Mouse (Mus musculus) CH12.LX (cell line): ENCODE data around the gene Fxr2. TPM values are rescaled to one million over a fixed set of nuclear protein-coding genes. Genes with fewer than 3 reads are reported as not detected.
A peak's percentile ranks its signal among the peaks of the same experiment; 100 is the strongest.

ENCODE experiments used
- DNase-seq: peaks from one replicate; pipeline ENCODE4 v3.0.0-alpha.2; 2013; ENCODE audit errors: extremely low read depth
- H3K27ac ChIP-seq: 2 replicates; pipeline ENCODE4 v1.5.1; 2012; ENCODE audit warnings: low read depth, mild to moderate bottlenecking, control low read depth, moderate library complexity; ENCODE audit not compliant: insufficient read depth
- H3K27me3 ChIP-seq: replicated peaks from 2 replicates; pipeline ENCODE3; 2012; ENCODE audit warnings: inconsistent platforms
- H3K36me3 ChIP-seq, 2 experiments: replicated peaks in 1 of 2; 2 replicates each; pipeline versions ENCODE3 to v1.6.1; 2012; ENCODE audit warnings: inconsistent platforms in 1 of 2, low read length in 1 of 2, mild to moderate bottlenecking in 1 of 2, mixed read lengths in 1 of 2, moderate library complexity in 1 of 2; ENCODE audit not compliant: control insufficient read depth in 1 of 2, insufficient read depth in 1 of 2
- H3K4me1 ChIP-seq, 2 experiments: 2 replicates each; pipeline ENCODE4 v1.6.1; 2012; ENCODE audit warnings: inconsistent platforms in 1 of 2, moderate library complexity in 1 of 2; ENCODE audit not compliant: insufficient read depth in 2 of 2, control insufficient read depth in 1 of 2
- H3K4me2 ChIP-seq: 2 replicates; pipeline ENCODE4 v1.6.1; 2012; ENCODE audit warnings: low read depth, mild to moderate bottlenecking, control low read depth; ENCODE audit not compliant: poor library complexity, insufficient read depth, severe bottlenecking
- H3K4me3 ChIP-seq, 3 experiments: fragments of 150-350 bp in 1 of 3; sonication (generic) in 1 of 3; replicated peaks in 1 of 3; 2 replicates each; pipeline versions ENCODE3 to v1.5.1; 2011 to 2012; ENCODE audit warnings: low read depth in 2 of 3, low read length in 2 of 3, mild to moderate bottlenecking in 2 of 3, moderate library complexity in 2 of 3, control low read depth in 1 of 3, improper control_type of control experiment in 1 of 3, inconsistent platforms in 1 of 3, mixed read lengths in 1 of 3; ENCODE audit not compliant: poor library complexity in 1 of 3
- H3K79me2 ChIP-seq: replicated peaks from 2 replicates; pipeline ENCODE4 v1.6.1; 2012; ENCODE audit warnings: mild to moderate bottlenecking, moderate library complexity; ENCODE audit not compliant: control insufficient read depth, poor library complexity, insufficient read depth, severe bottlenecking; ENCODE audit errors: extremely low read depth
- H3K9ac ChIP-seq: 2 replicates; pipeline ENCODE4 v1.6.1; 2012; ENCODE audit warnings: low read depth, mild to moderate bottlenecking, control low read depth, moderate library complexity; ENCODE audit not compliant: insufficient read depth
- H3K9me3 ChIP-seq: replicated peaks from 2 replicates; pipeline ENCODE3; 2012; ENCODE audit warnings: low read length, inconsistent platforms, mixed read lengths
- CHD2 ChIP-seq: IDR thresholded peaks from 2 replicates; pipeline ENCODE4 v1.6.1; 2011; ENCODE audit warnings: low read length, improper control_type of control experiment
- CTCF ChIP-seq, 2 experiments: IDR thresholded peaks in 1 of 2; conservative IDR thresholded peaks in 1 of 2; 2 replicates each; pipeline ENCODE4 v1.5.1; 2011 to 2012; ENCODE audit warnings: low read depth in 2 of 2, low read length in 2 of 2, improper control_type of control experiment in 1 of 2, inconsistent platforms in 1 of 2, mild to moderate bottlenecking in 1 of 2, moderate library complexity in 1 of 2
- EP300 ChIP-seq: IDR thresholded peaks from 2 replicates; pipeline ENCODE4 v1.6.1; 2011; ENCODE audit warnings: low read length, improper control_type of control experiment
- GABPA ChIP-seq: IDR thresholded peaks from 2 replicates; pipeline ENCODE4 v1.6.1; 2012; ENCODE audit warnings: low read depth, low read length, improper control_type of control experiment, inconsistent platforms; ENCODE audit not compliant: insufficient replicate concordance
- IRF4 ChIP-seq: IDR thresholded peaks from 2 replicates; pipeline ENCODE4 v1.6.1; 2014; ENCODE audit warnings: low read depth, mild to moderate bottlenecking, inconsistent platforms, low read length, improper control_type of control experiment
- JUN ChIP-seq: IDR thresholded peaks from 2 replicates; pipeline ENCODE4 v1.6.1; 2011; ENCODE audit warnings: low read depth, mild to moderate bottlenecking, low read length, improper control_type of control experiment, moderate library complexity; ENCODE audit not compliant: insufficient read depth
- JUND ChIP-seq: conservative IDR thresholded peaks from 2 replicates; pipeline ENCODE4 v1.6.1; 2011; ENCODE audit warnings: low read depth, low read length, improper control_type of control experiment
- MAFK ChIP-seq: IDR thresholded peaks from 2 replicates; pipeline ENCODE4 v1.6.1; 2011; ENCODE audit warnings: low read length, improper control_type of control experiment; ENCODE audit not compliant: insufficient replicate concordance
- MAX ChIP-seq: IDR thresholded peaks from 2 replicates; pipeline ENCODE4 v1.6.1; 2011; ENCODE audit warnings: low read length, improper control_type of control experiment
- MAZ ChIP-seq: IDR thresholded peaks from 2 replicates; pipeline ENCODE4 v1.6.1; 2012; ENCODE audit warnings: low read depth, mild to moderate bottlenecking, inconsistent platforms, low read length, improper control_type of control experiment, moderate library complexity
- MEF2A ChIP-seq: IDR thresholded peaks from 2 replicates; pipeline ENCODE4 v1.6.1; 2014; ENCODE audit warnings: low read depth, mild to moderate bottlenecking, inconsistent platforms, low read length, improper control_type of control experiment, borderline replicate concordance
- MYC ChIP-seq: IDR thresholded peaks from 2 replicates; pipeline ENCODE4 v1.6.1; 2011; ENCODE audit warnings: low read depth, mild to moderate bottlenecking, improper control_type of control experiment, low read length
- NRF1 ChIP-seq: IDR thresholded peaks from 2 replicates; pipeline ENCODE4 v1.6.1; 2014; ENCODE audit warnings: low read depth, mild to moderate bottlenecking, inconsistent platforms, low read length, improper control_type of control experiment, moderate library complexity
- PAX5 ChIP-seq: IDR thresholded peaks from 2 replicates; pipeline ENCODE4 v1.6.1; 2012; ENCODE audit warnings: low read length, inconsistent platforms, mixed read lengths
- POLR2A ChIP-seq: IDR thresholded peaks from 2 replicates; pipeline ENCODE4 v1.6.1; 2011; ENCODE audit warnings: low read depth, mild to moderate bottlenecking, improper control_type of control experiment, low read length
- RAD21 ChIP-seq: IDR thresholded peaks from 2 replicates; pipeline ENCODE4 v1.6.1; 2011; ENCODE audit warnings: low read depth, mild to moderate bottlenecking, low read length, improper control_type of control experiment, moderate library complexity
- SIN3A ChIP-seq: IDR thresholded peaks from 2 replicates; pipeline ENCODE4 v1.6.1; 2012; ENCODE audit warnings: low read length, improper control_type of control experiment, inconsistent platforms
- TCF12 ChIP-seq: IDR thresholded peaks from 2 replicates; pipeline ENCODE4 v1.6.1; 2014; ENCODE audit warnings: low read depth, mild to moderate bottlenecking, inconsistent platforms, low read length, improper control_type of control experiment
- USF2 ChIP-seq: conservative IDR thresholded peaks from 2 replicates; pipeline ENCODE4 v1.6.1; 2011; ENCODE audit warnings: low read depth, low read length, improper control_type of control experiment
- ZMIZ1 ChIP-seq: IDR thresholded peaks from 2 replicates; pipeline ENCODE4 v1.6.1; 2012; ENCODE audit warnings: low read depth, mild to moderate bottlenecking, inconsistent platforms, low read length, improper control_type of control experiment
- dilution Hi-C: fragments of 300-500 bp; cut with MboI; formaldehyde crosslinking; loops from 2 replicates; pipeline ENCODE4 v1.14.3; 2020; ENCODE audit warnings: low sequenced_read_pairs; ENCODE audit not compliant: extremely low pct_unique_long_range_greater_than_20kb, extremely low pct_ligation_motif_present
- in situ Hi-C: fragments of 300-500 bp; cut with MboI; formaldehyde crosslinking; loops from 3 replicates; pipeline ENCODE4 v1.14.3; 2019; ENCODE audit warnings: low sequenced_read_pairs, low pct_ligation_motif_present, low pct_unique_long_range_greater_than_20kb, mixed read lengths
- polyA plus RNA-seq: library from polyadenylated mRNA; unstranded; fragments of >175 nt; gene quantifications from 2 replicates; pipeline ENCODE4 v1.2.1, GENCODE M21; 2012; ENCODE audit warnings: low read depth; ENCODE audit not compliant: insufficient read length
- total RNA-seq, 2 experiments: library from RNA; depleted of rRNA; stranded (reverse); fragments of 300-350 nt in 1 of 2; fragments of >200 nt in 1 of 2; gene quantifications; 2 replicates each; pipeline ENCODE4 v1.2.3; 2012 to 2014

Gene Fxr2
- total and polyA plus RNA-seq, 3 experiments = 83.3 to 96.4 (median 90.5) TPM

- no peaks in the 10 kb centered on the region for H3K79me2 ChIP-seq
- peaks cover 2% of the 10 kb centered on the region for H3K27me3 ChIP-seq
- H3K36me3 ChIP-seq = no peaks in the 10 kb centered on the region
- TF ChIP-seq ZMIZ1 (no peak), IRF4 (no peak), SIN3A (no peak), GABPA (no peak), MAX (no peak), JUN (no peak), MEF2A (no peak), MAZ (no peak), MYC (no peak), MAFK (no peak), JUND (no peak), POLR2A (no peak), CHD2 (no peak), USF2 (no peak), NRF1 (no peak), PAX5 (no peak), TCF12 (no peak), RAD21 (no peak), EP300 (no peak)
- dilution Hi-C loops = no loop called here
- no peaks in the 10 kb centered on the region; a peak in 1 of 4 replicates for H3K4me1 ChIP-seq
- no peak overlapping the region for H3K4me3 ChIP-seq
- H3K27ac ChIP-seq = no peak overlapping the region
- no peak for DNase-seq
- H3K9ac ChIP-seq = no peak overlapping the region
- in situ Hi-C loops = no loop called here
- peaks cover 5% of the 10 kb centered on the region for H3K9me3 ChIP-seq
- no peak overlapping the region for H3K4me2 ChIP-seq
These were observed 64.6 kb downstream of the Fxr2 start for GRCm38 (mm10) chr11:69697396-69697795.

- Histone ChIP-seq H3K27ac (no peak overlapping the region), H3K27me3 (peaks cover 3% of the 10 kb centered on the region), H3K36me3 (no peaks in the 10 kb centered on the region), H3K4me1 (no peaks in the 10 kb centered on the region; a peak in 1 of 4 replicates), H3K4me3 (no peak overlapping the region), H3K9me3 (peaks cover 5% of the 10 kb centered on the region), H3K4me2 (no peak overlapping the region), H3K9ac (no peak overlapping the region), H3K79me2 (no peaks in the 10 kb centered on the region)
- DNase-seq = no peak
- dilution Hi-C loops (no loop called here), in situ Hi-C loops (no loop called here)
- TF ChIP-seq PAX5 (no peak), CTCF (conservative IDR thresholded peaks at IDR 0.05 in 1 of 2, IDR thresholded peaks at IDR 0.05 in 1 of 2; ENCODE audit: low read depth in 2 of 2, low read length in 2 of 2) (peak; percentile 19 to 35; a peak in 2 of 4 replicates), GABPA (no peak), EP300 (no peak)
These were observed 65.8 kb downstream of the Fxr2 start for GRCm38 (mm10) chr11:69698574-69698973.
